ENCODE assay signal across 8 mouse cellular contexts in genomic region chr7:34594501-34595306, GRCm38 (mm10).
DNase-seq lines count a peak whose midpoint lies in the region; ATAC-seq and TF ChIP-seq lines count a peak whose summit lies in the region.

No protein-coding gene starts in this region.

- ATAC-seq in liver, embryonic 12.5 days = no peak
- ATAC-seq in liver, postnatal 0 days = no peak
- no peak for ATAC-seq in embryonic facial prominence, embryonic 15.5 days (ENCODE audit: insufficient number of reproducible peaks, low FRiP score, low TSS enrichment, low read depth)
- no peak for ATAC-seq in heart, embryonic 15.5 days (replicated peaks; ENCODE audit: insufficient number of reproducible peaks, insufficient read depth, low FRiP score, low read depth)
- ATAC-seq in kidney, embryonic 15.5 days (replicated peaks; ENCODE audit: low FRiP score) = 0 out of 2 replicates have a peak, but pooled peaks have one; percentile 45
- no peak for ATAC-seq in stomach, embryonic 16.5 days (ENCODE audit: insufficient read depth, low FRiP score)

- no peak for TF ChIP-seq CTCF in liver, postnatal 0 days (IDR thresholded peaks at IDR 0.05; ENCODE audit: low read depth)

- TF ChIP-seq EP300 in liver, postnatal 0 days (IDR thresholded peaks at IDR 0.05; ENCODE audit: low read depth) = no peak

- H3K36me3 ChIP-seq in liver, embryonic 12.5 days = no peaks in the 10 kb centered on the region
- H3K36me3 ChIP-seq in liver, postnatal 0 days (replicated peaks; ENCODE audit: insufficient read depth, low read length) = no peaks in the 10 kb centered on the region
- no peaks in the 10 kb centered on the region for H3K36me3 ChIP-seq in embryonic facial prominence, embryonic 15.5 days
- H3K36me3 ChIP-seq in heart, embryonic 15.5 days = no peaks in the 10 kb centered on the region
- H3K36me3 ChIP-seq in kidney, embryonic 15.5 days = no peaks in the 10 kb centered on the region
- H3K36me3 ChIP-seq in stomach, embryonic 16.5 days (ENCODE audit: control insufficient read depth, insufficient read depth, low read length) = no peaks in the 10 kb centered on the region

- 32% methylated on average over 18 of the region's 18 CpGs for WGBS in liver, embryonic 12.5 days (ENCODE audit: insufficient replicate concordance)
- WGBS in liver, postnatal 0 days (ENCODE audit: insufficient replicate concordance) = 43% methylated on average over 18 of the region's 18 CpGs
- 17% methylated on average over 18 of the region's 18 CpGs for WGBS in embryonic facial prominence, embryonic 15.5 days
- 23% methylated on average over 18 of the region's 18 CpGs for WGBS in heart, embryonic 15.5 days
- WGBS in kidney, embryonic 15.5 days = 11% methylated on average over 18 of the region's 18 CpGs
- 25% methylated on average over 18 of the region's 18 CpGs for WGBS in stomach, embryonic 16.5 days

- no peaks in the 10 kb centered on the region; the same call in 1 of the 2 replicates for H3K27me3 ChIP-seq in liver, embryonic 12.5 days (replicated peaks)
- H3K27me3 ChIP-seq in liver, postnatal 0 days (ENCODE audit: insufficient read depth, low read length) = no peaks in the 10 kb centered on the region
- H3K27me3 ChIP-seq in embryonic facial prominence, embryonic 15.5 days = no peaks in the 10 kb centered on the region
- H3K27me3 ChIP-seq in heart, embryonic 15.5 days = no peaks in the 10 kb centered on the region
- H3K27me3 ChIP-seq in kidney, embryonic 15.5 days = no peaks in the 10 kb centered on the region
- H3K27me3 ChIP-seq in stomach, embryonic 16.5 days (ENCODE audit: control insufficient read depth, insufficient read depth, low read length) = no peaks in the 10 kb centered on the region

- H3K9ac ChIP-seq in liver, embryonic 12.5 days = no peak overlapping the region
- H3K9ac ChIP-seq in liver, postnatal 0 days (replicated peaks) = no peak overlapping the region
- peak overlapping the region; percentile 9; the same call in 1 of the 2 replicates for H3K9ac ChIP-seq in embryonic facial prominence, embryonic 15.5 days
- H3K9ac ChIP-seq in heart, embryonic 15.5 days = no peak overlapping the region; the same call in 1 of the 2 replicates
- H3K9ac ChIP-seq in kidney, embryonic 15.5 days = no peak overlapping the region
- H3K9ac ChIP-seq in stomach, embryonic 16.5 days (ENCODE audit: low read length) = peak overlapping the region; percentile 43; the same call in 1 of the 2 replicates

- H3K9me3 ChIP-seq in liver, embryonic 12.5 days (replicated peaks) = 0 out of 2 replicates have a peak, but pooled peaks cover 3% of the 10 kb centered on the region
- no peaks in the 10 kb centered on the region for H3K9me3 ChIP-seq in liver, postnatal 0 days (ENCODE audit: low read length)
- H3K9me3 ChIP-seq in embryonic facial prominence, embryonic 15.5 days (replicated peaks) = no peaks in the 10 kb centered on the region
- H3K9me3 ChIP-seq in heart, embryonic 15.5 days (replicated peaks) = no peaks in the 10 kb centered on the region
- no peaks in the 10 kb centered on the region for H3K9me3 ChIP-seq in kidney, embryonic 15.5 days (replicated peaks)
- H3K9me3 ChIP-seq in stomach, embryonic 16.5 days (replicated peaks; ENCODE audit: control insufficient read depth, low read length) = no peaks in the 10 kb centered on the region; the same call in 1 of the 2 replicates

- no peak for DNase-seq in liver, postnatal 0 days
- DNase-seq in lung, postnatal 10 days = peak; percentile 75
- no peak for DNase-seq in thymus, postnatal 25 days

- no peaks in the 10 kb centered on the region for H3K4me1 ChIP-seq in liver, embryonic 12.5 days
- no peaks in the 10 kb centered on the region for H3K4me1 ChIP-seq in liver, postnatal 0 days (ENCODE audit: insufficient read depth)
- peaks cover 36% of the 10 kb centered on the region for H3K4me1 ChIP-seq in embryonic facial prominence, embryonic 15.5 days
- H3K4me1 ChIP-seq in heart, embryonic 15.5 days (replicated peaks) = peaks cover 7% of the 10 kb centered on the region
- H3K4me1 ChIP-seq in kidney, embryonic 15.5 days = peaks cover 60% of the 10 kb centered on the region
- H3K4me1 ChIP-seq in stomach, embryonic 16.5 days (ENCODE audit: control insufficient read depth, insufficient read depth, low read length) = peaks cover 5% of the 10 kb centered on the region; the same call in 1 of the 2 replicates

- no peak overlapping the region for H3K27ac ChIP-seq in liver, embryonic 12.5 days
- no peak overlapping the region for H3K27ac ChIP-seq in liver, postnatal 0 days (ENCODE audit: low read depth)
- 0 out of 2 replicates have a peak overlapping the region, but pooled peaks have one; percentile 34 for H3K27ac ChIP-seq in embryonic facial prominence, embryonic 15.5 days (replicated peaks)
- H3K27ac ChIP-seq in heart, embryonic 15.5 days = peak overlapping the region; percentile 42; the same call in 1 of the 2 replicates
- peak overlapping the region; percentile 77 for H3K27ac ChIP-seq in kidney, embryonic 15.5 days
- no peak overlapping the region for H3K27ac ChIP-seq in stomach, embryonic 16.5 days (ENCODE audit: low read length)

- H3K4me2 ChIP-seq in liver, embryonic 12.5 days = peak overlapping the region; percentile 22
- no peak overlapping the region for H3K4me2 ChIP-seq in liver, postnatal 0 days (ENCODE audit: low read depth, low read length)
- peak overlapping the region; percentile 53 for H3K4me2 ChIP-seq in embryonic facial prominence, embryonic 15.5 days (replicated peaks)
- peak overlapping the region; percentile 70 for H3K4me2 ChIP-seq in heart, embryonic 15.5 days
- peak overlapping the region; percentile 56 for H3K4me2 ChIP-seq in kidney, embryonic 15.5 days
- peak overlapping the region; percentile 54 for H3K4me2 ChIP-seq in stomach, embryonic 16.5 days (ENCODE audit: low read depth, low read length)

- no peak overlapping the region for H3K4me3 ChIP-seq in liver, embryonic 12.5 days
- no peak overlapping the region for H3K4me3 ChIP-seq in liver, postnatal 0 days (ENCODE audit: low read depth, low read length)
- H3K4me3 ChIP-seq in embryonic facial prominence, embryonic 15.5 days (replicated peaks) = peak overlapping the region; percentile 33
- peak overlapping the region; percentile 43 for H3K4me3 ChIP-seq in heart, embryonic 15.5 days
- H3K4me3 ChIP-seq in kidney, embryonic 15.5 days (replicated peaks) = peak overlapping the region; percentile 21
- peak overlapping the region; percentile 34 for H3K4me3 ChIP-seq in stomach, embryonic 16.5 days (replicated peaks; ENCODE audit: low read length)

Comparison
In these comparisons a context has a peak if more than half of its experiments do, and no peak if none do; other contexts are left out.
1. H3K27ac ChIP-seq: peak in embryonic facial prominence, embryonic 15.5 days (single experiment), heart, embryonic 15.5 days (single experiment) and kidney, embryonic 15.5 days (single experiment); none in liver, embryonic 12.5 days (single experiment), liver, postnatal 0 days (single experiment) and stomach, embryonic 16.5 days (single experiment).
2. H3K4me3 ChIP-seq: peak in embryonic facial prominence, embryonic 15.5 days (single experiment), heart, embryonic 15.5 days (single experiment), kidney, embryonic 15.5 days (single experiment) and stomach, embryonic 16.5 days (single experiment); none in liver, embryonic 12.5 days (single experiment) and liver, postnatal 0 days (single experiment).
3. H3K9ac ChIP-seq: peak in embryonic facial prominence, embryonic 15.5 days (single experiment) and stomach, embryonic 16.5 days (single experiment); none in liver, embryonic 12.5 days (single experiment), liver, postnatal 0 days (single experiment), heart, embryonic 15.5 days (single experiment) and kidney, embryonic 15.5 days (single experiment).